Mouse (Mus musculus) lung, adult 18-20 months (tissue): ENCODE measurements around the gene Thbs1.

Experiments
- DNase-seq, 2 experiments: peaks; one replicate each; pipeline ENCODE4 v3.0.0; 2022; ENCODE audit warnings: mixed read lengths in 2 of 2

Gene Thbs1

DNA sequence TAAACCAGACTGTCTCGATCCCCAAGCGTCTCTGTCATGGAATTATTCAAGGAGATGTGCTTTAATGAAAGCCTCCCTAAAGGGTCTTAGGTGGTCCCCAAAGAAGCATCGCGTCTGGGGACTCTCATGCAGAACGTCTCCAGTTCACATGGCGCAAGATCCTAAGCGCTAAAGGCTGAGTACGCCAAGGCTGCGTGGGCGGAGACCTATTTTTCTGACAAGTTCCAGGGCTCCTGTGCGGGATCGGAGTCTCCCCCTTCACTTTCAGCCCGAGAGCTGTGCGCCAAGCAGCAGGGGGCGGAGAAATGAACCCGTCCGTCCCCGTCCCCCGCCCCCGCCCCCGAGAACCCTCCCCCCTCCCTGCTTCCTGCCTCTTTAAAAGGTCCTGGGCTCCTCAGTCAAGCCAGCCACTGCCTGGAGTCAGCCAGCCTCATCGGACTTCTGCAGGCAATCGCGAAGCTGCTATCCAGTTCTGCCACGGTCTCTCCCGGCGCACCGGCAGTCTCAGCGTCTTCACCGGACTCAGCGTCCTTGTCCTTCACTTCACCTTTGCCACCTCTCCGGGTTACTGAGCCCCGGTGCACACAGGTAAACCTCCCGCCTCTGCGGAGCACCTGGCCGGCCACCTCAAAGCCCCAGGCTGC, at the start of gene Thbs1:
Gene Thbs1 (plus strand): TSS at position 389 of the 644 bp plus-strand sequence.
- peak; percentile 76 to 84 for DNase-seq

DNA sequence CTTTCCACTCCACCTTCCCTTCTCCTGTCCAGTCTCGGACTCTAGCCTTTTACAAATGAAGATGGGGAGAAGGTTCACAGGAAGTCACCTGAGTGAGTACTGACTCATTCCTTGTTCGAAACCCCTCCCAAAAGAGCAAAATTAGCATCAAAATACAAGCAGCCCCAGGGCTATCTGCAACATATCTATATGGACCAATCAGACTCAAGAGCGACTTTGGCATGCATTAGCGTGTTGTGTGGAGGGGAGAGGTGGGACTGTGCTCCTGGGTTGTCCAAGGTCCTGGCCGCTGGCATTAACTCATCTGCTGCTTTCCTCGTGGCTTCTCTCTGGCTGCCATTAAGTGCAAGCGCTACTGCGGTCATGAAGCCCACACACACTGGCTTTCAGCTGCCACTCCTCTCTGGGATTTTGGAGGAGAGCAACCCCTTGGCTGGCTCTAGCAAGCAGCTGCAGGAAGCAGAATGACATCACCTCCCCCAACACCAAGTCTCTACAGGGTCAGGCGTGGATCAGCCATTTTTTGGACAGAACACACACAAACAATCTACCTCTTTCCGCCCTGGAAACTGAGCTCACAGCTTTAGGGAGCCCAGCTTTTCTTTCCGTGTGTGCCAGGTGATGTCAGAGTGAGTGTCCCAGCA, 47.4 kb upstream of the Thbs1 start:
- DNase-seq: no peak

DNA sequence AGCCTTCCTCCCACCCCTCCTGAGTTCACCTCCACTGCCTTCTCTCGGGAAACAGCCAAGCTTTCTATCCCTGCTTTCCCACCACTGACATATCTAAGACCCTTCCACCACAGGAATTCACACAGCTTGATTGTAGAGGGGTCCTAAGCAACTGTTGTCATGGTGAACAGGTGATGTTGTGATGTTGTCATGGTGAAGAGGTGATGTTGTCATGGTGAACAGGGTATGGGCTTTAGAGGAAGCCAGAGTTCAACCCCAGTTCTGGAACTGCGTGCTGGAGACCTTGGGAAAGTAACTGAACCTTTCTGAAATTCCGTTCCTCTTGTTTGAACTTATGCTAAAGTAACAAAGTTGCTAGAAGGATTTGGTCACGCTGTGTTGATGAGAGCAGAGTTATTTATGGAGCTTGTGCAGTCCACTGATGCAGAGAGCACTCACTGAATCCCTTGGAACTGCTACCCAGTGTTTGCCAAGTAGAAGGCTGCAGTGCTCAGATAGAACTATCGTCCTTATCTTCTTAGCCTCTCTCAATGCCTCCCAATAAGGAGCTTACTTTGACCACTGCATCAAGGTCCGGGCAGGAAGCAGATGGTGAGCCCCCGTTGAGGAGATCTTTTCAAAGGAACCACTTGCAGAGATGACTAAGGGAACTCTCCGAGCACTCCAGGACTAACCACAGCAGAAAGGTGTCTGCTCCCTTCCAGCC, 45.5 kb upstream of the Thbs1 start:
- no peak for DNase-seq

DNA sequence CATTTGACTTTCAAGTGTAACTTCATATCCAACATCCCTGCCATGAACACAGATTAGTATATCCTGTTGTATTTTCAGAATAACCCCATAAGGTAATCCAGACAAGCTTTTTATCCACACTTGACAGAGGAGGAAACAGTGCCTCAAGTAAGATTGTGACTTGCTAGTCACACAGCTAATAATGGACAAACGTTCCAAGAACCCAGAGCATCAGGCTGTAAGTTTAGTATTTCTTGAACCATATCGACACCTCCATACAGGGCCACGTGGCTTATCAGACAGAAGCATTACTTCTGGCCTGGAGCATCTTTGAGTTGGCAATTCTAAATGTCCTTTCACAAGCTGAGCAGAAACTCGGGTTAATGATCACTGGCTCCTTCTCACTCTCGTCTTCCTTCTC, 41.7 kb upstream of the Thbs1 start:
- DNase-seq: no peak

DNA sequence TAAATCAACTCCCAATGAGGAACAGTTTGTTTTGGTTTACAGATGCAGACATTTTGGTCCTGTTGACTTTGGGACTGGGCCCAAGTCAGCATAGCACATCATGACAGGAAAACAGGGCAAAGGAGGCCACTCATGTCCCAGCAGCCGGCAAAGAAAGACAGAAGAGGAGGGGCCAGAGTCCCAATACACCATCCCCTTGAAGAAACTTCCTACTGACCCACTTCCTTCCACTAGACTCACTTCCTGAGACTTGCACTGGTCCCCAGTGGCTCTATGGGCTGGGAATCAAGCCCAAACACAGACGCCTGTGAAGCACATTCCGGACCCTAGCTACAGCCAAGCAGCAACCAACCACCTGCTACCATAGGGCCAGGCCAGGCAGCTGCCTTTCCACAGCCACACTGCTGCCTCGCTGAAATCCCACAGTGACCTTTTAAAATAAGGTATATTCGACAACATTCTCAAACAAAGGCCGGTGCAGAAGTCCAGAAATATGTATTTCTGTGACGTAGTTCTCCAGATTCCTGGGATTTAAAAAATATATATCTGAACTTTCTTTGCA, 38.8 kb upstream of the Thbs1 start:
- DNase-seq: no peak

DNA sequence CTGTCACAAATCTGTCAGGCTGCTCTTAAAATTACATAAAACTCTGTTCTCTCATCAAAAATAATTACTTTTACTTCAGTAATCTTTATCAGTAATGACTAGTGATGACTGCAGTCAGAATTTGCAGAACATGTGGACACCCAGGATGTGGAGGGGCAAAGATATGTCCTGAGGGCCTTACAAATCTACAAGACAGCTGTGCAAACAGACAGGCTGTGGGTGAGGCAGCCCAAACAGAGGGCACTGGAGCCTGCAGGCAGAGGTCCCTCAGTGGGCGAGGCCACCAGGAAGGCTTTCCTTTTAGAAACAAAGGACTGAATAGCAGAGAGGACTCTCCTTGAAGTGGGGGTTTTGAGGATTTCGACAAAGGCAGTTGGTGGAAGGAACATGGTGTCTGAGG, 37.6 kb upstream of the Thbs1 start:
- no peak for DNase-seq

DNA sequence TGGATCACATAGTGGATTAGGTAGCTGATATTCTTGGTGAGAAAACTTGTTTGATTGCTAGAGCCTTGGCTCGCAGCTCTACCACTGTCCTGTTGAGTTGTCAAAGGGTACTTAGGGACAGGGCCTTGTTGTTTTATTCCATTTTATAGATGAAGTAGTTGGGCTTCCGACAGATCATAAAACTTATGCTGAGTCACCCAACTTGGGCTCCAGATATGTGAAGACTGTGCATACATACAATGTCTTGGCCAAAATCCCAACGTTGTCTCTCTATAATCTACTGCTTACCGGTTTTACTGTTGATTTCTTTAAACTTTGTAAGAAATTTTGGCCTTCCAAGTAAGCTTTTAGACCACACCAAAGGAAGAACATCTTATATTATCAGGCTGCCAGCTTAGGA, 36.5 kb upstream of the Thbs1 start:
- DNase-seq: no peak

DNA sequence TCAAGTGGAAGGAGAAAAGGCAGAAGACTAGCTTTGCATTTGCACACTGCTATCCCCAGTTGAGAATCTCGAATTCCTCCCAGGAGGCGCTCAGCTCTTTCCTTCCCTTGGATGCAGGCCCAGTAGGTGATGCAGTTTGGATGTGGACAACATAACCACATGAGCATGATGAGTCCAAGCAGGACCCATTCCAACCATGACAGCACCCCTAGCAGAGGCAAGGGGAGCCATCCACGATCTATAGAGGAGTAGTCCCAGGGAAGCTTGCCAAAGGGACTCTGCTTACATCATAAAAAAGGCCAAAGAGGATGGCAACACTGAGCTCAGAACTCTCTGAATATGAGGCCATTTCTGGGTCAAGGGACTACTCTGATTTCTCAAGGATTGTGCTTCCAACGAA, 32.5 kb upstream of the Thbs1 start:
- DNase-seq: no peak

DNA sequence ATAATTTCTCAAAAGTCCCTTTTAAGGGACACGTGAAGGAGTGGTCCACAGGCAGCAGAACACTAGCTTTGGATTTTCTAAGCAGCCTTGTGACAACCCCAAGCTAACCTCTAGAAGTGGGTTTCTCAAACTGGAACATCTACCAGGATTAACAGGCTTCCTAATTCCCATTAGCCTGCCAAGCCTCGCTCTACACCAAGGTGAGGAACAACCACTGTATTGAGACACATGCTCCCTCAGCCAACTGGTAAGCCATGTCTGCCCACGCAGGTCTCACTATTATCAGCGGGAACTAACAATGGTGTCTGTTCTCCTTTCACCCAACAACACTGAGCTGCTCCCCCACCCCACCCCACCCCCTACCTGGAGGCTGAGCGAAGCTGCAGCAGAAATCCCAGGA, 30.1 kb upstream of the Thbs1 start:
- no peak for DNase-seq

DNA sequence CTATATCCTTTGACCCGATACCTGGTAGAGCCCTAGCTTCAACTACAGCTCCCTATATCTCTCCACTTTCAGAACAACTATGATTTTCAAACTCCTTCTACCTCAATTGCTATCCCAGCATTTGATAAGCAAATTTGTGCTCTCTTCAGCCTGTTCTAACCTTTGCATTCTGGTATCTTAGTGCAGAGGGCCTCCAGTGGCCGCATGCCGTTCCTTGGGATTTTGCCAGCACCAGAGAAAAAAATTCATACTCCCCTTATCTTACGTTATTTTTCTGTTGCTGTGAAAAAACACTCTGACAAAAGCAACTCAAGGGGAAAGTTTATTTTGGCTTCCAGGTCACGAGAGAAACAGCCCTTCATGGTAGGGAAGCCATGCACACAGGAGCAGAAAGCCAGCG, 28.0 kb upstream of the Thbs1 start:
- DNase-seq: no peak

DNA sequence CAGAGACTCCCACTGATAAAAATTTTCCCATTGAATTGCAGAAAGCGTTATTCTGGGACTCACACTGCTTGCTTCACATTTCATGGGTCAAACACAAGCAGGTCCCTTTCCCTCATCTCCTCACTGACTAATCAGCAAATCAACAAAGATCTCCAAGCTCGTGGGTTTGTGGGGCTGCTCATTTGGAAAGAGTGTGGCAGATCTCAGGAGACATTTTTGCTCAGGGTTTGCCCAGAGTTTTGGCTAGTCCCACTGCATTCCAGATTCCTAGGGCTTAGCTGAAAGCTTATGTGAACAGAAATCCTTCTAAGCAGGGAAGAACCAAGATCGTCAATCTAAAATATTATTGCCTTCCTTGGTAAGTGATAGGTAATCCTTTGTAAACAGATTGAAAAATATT, 27.0 kb upstream of the Thbs1 start:
- DNase-seq: no peak

DNA sequence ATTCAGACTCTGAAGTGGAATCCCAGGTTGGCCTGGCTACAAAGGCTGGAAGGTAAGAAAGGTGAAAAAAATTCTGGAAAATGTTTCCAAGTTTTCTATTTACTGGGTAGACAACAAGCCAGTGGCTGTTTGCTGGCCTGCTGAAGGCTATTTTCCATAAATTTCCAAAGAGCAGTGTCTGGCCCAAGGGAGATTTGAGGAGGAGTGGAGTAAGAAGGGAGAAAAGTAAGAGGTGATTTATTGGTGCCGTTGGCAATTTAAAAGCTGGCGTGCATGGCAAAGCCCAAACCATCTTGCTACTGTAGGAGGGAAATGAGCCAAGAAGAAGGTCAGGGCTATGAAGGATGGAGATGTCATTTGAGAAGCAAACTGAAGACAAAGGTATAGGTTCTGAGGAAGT, 26.0 kb upstream of the Thbs1 start:
- no peak for DNase-seq

DNA sequence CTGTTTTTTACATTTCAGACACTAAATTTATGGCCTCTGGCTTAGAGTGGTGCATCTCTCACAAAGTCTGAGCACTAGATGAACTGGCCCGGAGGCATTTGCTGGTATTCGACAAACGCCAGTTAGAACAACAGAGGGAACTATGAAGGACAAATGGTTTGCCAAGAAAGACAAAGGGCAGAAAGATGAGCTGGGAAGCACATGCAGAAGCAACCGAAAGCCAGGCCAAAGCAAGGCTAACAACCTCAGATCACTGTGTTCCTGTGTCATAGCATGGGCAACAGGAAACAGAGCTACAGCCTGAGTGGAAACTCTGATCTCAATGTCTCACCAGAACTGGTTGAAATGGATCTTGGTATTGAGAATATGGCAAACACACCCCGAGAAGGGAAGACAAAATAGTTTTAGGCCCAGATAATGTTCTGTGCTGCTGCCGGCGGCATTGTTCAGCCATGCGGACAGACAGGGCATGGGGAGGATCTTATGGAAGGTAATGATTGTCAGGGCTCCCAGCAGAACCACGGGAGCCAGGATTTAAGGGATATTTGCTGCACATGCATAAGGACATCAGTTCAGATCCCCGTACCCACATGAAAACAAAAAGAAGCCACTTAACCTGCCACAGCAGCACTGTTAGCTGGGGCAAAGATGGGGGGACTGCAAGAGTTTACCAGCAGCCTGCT, 24.5 kb upstream of the Thbs1 start:
- no peak for DNase-seq

DNA sequence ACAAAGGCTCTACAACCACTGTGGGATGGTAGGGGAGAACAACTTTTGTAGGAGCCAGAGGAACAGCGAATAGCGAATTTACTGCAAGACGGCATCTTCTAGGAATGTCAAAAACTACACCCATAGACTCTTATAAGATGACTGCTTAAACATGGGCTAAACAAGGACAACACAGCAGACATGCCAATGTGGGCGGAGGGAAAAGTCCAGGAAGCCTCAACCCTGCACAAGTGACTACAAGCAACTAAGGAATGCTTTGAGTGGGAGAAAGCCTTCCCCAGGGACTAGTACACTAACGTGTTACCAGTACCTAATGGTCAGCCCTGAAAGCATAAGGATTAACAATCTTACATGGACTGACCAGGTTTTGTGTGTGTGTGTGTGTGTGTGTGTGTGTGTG, 20.4 kb upstream of the Thbs1 start:
- DNase-seq: no peak

DNA sequence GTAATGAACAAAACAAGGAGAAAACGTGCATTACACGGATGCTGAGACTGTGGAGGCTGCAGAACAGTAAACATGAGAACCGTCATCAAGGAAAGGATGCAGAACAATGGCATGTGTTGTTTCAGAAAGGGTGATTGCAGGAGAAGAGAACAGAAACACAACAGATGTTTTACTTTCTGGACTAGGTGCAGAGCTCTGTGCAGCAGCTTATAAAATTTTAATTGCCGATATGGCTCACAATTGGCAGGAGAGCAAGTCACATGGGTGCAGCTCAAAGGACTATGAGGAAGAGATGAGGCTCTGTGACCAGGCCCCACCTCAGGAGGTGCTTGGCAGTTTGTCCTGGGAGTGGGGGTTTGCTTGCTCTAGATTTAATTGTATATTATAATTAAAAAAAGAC, 12.6 kb upstream of the Thbs1 start:
- DNase-seq: no peak

DNA sequence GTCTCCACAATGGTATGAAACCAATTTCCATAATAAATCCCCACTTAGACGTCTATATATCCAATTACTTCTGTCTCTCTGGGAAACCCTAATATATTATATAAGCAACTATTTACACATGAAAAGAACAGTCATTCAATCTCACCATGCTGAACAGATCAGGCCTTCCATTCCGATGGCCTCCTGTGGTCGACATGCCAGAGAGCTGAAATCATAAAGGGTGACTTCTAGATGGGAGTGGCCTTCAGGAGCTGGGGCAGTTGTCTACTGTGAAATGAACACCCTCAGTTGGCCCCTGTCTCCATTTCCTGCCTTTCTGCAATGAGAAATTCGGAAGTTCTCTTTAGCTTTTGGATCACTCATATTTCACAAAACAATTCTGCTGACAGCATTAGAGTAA, 9.5 kb upstream of the Thbs1 start:
- no peak for DNase-seq

DNA sequence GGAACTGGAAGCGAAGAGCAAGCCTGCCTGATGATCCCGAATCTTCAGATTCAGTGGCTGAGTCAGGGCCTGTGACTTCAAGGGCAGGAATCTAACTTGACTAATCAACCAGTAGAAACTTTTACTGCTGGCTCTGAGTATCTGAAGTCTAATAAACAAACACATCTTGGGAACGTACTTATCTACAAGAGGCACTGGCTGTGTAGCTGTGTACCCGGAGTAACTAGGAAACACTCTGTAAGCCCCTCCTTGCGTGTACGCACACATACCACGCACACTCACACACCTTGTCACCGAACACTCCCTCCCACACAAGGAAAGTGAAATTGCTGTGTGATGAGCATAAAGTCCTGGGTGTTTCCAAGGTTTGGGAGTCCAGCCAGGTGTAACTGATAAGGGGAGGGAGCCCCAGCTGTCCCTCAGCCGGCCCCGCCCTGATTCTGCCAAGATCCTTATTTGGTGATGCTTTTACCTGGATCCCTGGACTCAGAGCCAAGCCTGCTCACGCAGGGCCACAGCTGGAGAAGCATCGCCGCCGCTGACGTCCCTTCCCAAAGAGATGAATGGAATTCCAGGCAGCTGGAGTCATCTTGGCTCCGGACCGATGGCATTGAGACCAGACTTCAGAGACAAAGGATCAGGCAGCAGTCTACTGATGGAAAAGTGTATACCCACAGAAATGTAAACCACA, 1.3 kb upstream of the Thbs1 start:
- peak; percentile 72 to 77 for DNase-seq

DNA sequence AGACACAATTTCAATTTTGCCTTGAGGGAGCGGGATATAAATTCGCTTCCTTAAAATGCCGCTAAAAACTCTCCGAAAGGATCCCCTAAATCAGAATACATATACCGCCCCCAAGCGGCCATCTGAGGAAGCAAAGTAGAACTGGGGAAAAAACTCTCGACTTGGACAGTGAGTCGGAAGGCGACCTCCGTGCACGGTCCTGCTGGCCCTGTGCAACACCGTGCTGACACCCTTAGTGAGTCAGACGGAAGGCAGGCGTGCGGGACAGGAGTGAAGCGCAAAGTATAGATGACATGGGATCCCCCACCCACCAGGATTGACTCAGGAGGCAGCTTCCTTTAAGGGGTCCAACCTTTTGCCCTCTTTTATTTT, 574 bp upstream of the Thbs1 start:
- DNase-seq: peak; percentile 87 to 88

DNA sequence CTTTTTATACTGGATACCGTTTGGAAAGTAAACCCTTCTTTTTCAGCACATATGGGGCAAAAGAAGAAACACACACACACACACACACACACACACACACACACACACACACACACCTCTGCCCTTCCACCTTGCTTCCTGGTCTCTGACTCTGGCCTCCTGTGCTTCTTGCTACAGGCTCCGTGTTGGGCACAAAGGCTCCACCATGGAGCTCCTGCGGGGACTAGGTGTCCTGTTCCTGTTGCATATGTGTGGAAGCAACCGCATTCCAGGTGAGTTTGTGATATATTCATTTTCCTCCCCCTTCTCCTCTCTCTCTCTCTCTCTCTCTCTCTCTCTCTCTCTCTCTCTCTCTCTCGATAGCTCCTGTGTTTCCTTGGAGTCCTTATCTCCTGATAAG, 762 bp downstream of the Thbs1 start:
- DNase-seq: no peak

DNA sequence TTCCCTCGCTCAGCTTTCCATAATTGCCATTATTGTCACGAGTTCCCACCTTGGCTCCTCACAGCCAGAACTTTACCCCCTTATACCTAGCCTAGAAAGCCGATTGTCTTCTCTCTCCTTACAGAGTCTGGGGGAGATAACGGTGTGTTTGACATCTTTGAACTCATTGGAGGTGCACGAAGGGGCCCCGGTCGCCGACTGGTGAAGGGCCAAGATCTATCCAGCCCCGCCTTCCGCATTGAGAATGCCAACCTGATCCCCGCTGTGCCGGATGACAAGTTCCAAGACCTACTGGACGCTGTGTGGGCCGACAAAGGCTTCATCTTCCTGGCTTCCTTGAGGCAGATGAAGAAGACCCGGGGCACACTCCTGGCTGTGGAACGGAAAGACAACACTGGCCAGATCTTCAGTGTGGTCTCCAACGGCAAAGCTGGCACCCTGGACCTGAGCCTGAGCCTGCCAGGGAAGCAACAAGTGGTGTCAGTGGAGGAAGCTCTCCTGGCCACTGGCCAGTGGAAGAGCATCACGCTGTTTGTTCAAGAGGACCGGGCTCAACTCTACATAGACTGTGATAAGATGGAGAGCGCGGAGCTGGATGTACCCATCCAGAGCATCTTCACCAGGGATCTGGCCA, 1.3 kb downstream of the Thbs1 start:
- DNase-seq: peak; percentile 12 to 24

DNA sequence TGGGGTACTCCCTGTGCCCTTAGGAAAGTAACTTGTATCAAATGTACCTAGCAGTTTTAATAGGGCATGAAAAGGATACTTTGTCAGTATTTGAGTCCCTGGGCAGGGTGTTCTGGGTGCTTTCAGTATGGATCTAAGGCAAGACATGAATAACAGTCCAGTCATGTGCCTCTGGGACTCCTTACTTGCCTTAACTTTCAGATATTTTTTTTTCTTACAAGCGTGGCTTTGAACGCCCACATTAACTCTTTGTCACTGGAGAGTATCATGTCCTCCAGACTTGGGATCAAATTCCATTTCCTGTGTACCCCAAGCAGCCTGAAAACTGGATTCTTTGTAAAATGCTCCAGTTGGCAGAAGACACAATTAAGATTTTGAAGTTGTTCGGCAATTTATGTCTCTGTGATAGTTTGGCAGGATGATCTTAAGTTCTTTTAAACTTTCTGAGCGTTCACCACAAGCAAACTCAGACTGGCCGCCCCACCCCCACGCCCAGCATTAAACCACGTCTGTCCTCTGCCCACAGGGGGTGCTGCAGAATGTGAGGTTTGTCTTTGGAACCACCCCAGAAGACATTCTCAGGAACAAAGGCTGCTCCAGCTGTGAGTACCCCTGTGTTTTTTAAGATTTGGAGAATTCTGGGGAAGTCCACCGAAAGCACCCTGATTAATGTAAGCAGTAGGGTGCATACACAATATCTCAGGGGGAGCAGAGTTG, 2.3 kb downstream of the Thbs1 start:
- DNase-seq: peak; percentile 20 to 27

DNA sequence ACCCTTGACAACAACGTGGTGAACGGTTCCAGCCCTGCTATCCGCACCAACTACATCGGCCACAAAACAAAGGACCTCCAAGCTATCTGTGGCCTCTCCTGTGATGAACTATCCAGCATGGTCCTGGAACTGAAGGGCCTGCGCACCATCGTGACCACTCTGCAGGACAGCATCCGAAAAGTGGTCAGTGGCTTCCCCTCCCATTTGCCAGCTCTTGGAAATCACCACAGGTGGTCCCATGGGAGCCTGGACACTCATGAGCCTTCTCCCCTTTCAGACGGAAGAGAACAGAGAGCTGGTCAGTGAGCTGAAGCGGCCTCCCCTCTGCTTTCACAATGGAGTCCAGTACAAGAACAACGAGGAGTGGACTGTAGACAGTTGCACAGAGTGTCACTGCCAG, 3.0 kb downstream of the Thbs1 start:
- DNase-seq: no peak
